13 mouse cellular contexts compared by ENCODE assay signal in genomic region chr14:74926899-74927571, GRCm38 (mm10). TPM values are rescaled to one million over a fixed set of nuclear protein-coding genes. Genes with fewer than 3 reads are reported as not detected.
DNase-seq lines count a peak whose midpoint lies in the region; ATAC-seq lines count a peak whose summit lies in the region.
"Had no signal": no experiment of that assay in that cellular context is flagged by ENCODE, and none has a peak within 500 bp of the region (broad histone marks: within the 10 kb centered on the region; RNA-seq: fewer than 3 reads in every experiment).

No protein-coding gene starts in this region.

- ATAC-seq in hindbrain, embryonic 13.5 days (ENCODE audit: low FRiP score), result no peak
- peak; percentile 55; the same call in 1 of the 2 replicates for ATAC-seq in neural tube, embryonic 12.5 days (ENCODE audit: low FRiP score, low read depth)
- ATAC-seq in limb, embryonic 13.5 days (ENCODE audit: low FRiP score, low read depth), result peak; percentile 80
- ATAC-seq: forebrain, embryonic 14.5 days had no signal

- H3K4me1 ChIP-seq in hindbrain, embryonic 10.5 days (replicated peaks), result peaks cover 13% of the 10 kb centered on the region
- H3K4me1 ChIP-seq in hindbrain, embryonic 13.5 days (replicated peaks), result peaks cover 24% of the 10 kb centered on the region
- peaks cover 14% of the 10 kb centered on the region; the same call in 1 of the 2 replicates for H3K4me1 ChIP-seq in neural tube, embryonic 12.5 days
- peaks cover 37% of the 10 kb centered on the region for H3K4me1 ChIP-seq in limb, embryonic 13.5 days

- no peak overlapping the region for H3K4me3 ChIP-seq in hindbrain, embryonic 10.5 days
- H3K4me3 ChIP-seq in hindbrain, embryonic 13.5 days, result no peak overlapping the region
- H3K4me3 ChIP-seq in neural tube, embryonic 12.5 days, result no peak overlapping the region
- H3K4me3 ChIP-seq in limb, embryonic 13.5 days, result no peak overlapping the region
- H3K4me3 ChIP-seq: heart, adult 2 months had no signal

- H3K9me3 ChIP-seq in hindbrain, embryonic 10.5 days, result no peaks in the 10 kb centered on the region
- H3K9me3 ChIP-seq in hindbrain, embryonic 13.5 days, result no peaks in the 10 kb centered on the region
- no peaks in the 10 kb centered on the region for H3K9me3 ChIP-seq in neural tube, embryonic 12.5 days
- H3K9me3 ChIP-seq in limb, embryonic 13.5 days, result 0 out of 2 replicates have a peak, but pooled peaks cover 5% of the 10 kb centered on the region

- peak; percentile 29 for DNase-seq in hindbrain, embryonic 10.5 days (ENCODE audit: low spot score)
- no peak for DNase-seq in neural tube, embryonic 10.5 days (ENCODE audit: extremely low spot score, low spot score)
- DNase-seq in frontal cortex, postnatal 36 days (ENCODE audit: low spot score in 2 of 2), result no peak
- no peak for DNase-seq in right cerebral cortex, postnatal 14 days
- no peak for DNase-seq in cerebellum, postnatal 36 days
- DNase-seq: adrenal gland, postnatal 25 days; cerebellum, adult 9-10 months; lung, postnatal 10 days had no signal

- no peaks in the 10 kb centered on the region for H3K36me3 ChIP-seq in hindbrain, embryonic 10.5 days
- H3K36me3 ChIP-seq in hindbrain, embryonic 13.5 days, result no peaks in the 10 kb centered on the region
- H3K36me3 ChIP-seq in neural tube, embryonic 12.5 days, result no peaks in the 10 kb centered on the region
- no peaks in the 10 kb centered on the region for H3K36me3 ChIP-seq in limb, embryonic 13.5 days

- no peak overlapping the region for H3K4me2 ChIP-seq in hindbrain, embryonic 13.5 days
- 0 out of 2 replicates have a peak overlapping the region, but pooled peaks have one; percentile 14 for H3K4me2 ChIP-seq in neural tube, embryonic 12.5 days (replicated peaks)
- H3K4me2 ChIP-seq in limb, embryonic 13.5 days (replicated peaks), result no peak overlapping the region

- 52% methylated on average over 11 of the region's 11 CpGs for WGBS in hindbrain, embryonic 10.5 days
- 38% methylated on average over 11 of the region's 11 CpGs for WGBS in hindbrain, embryonic 13.5 days
- 55% methylated on average over 11 of the region's 11 CpGs for WGBS in neural tube, embryonic 12.5 days
- 44% methylated on average over 11 of the region's 11 CpGs for WGBS in limb, embryonic 13.5 days

- no peak overlapping the region for H3K9ac ChIP-seq in hindbrain, embryonic 13.5 days
- no peak overlapping the region for H3K9ac ChIP-seq in neural tube, embryonic 12.5 days
- H3K9ac ChIP-seq in limb, embryonic 13.5 days, result no peak overlapping the region

- H3K27me3 ChIP-seq in hindbrain, embryonic 10.5 days (ENCODE audit: insufficient read depth, poor library complexity, severe bottlenecking), result no peaks in the 10 kb centered on the region
- H3K27me3 ChIP-seq in hindbrain, embryonic 13.5 days, result no peaks in the 10 kb centered on the region
- H3K27me3 ChIP-seq in neural tube, embryonic 12.5 days (replicated peaks), result no peaks in the 10 kb centered on the region
- H3K27me3 ChIP-seq in limb, embryonic 13.5 days, result peaks cover 7% of the 10 kb centered on the region; the same call in 1 of the 2 replicates

- H3K27ac ChIP-seq in hindbrain, embryonic 10.5 days, result peak overlapping the region; percentile 45; the same call in 1 of the 2 replicates
- no peak overlapping the region for H3K27ac ChIP-seq in hindbrain, embryonic 13.5 days
- no peak overlapping the region for H3K27ac ChIP-seq in neural tube, embryonic 12.5 days
- H3K27ac ChIP-seq in limb, embryonic 13.5 days, result no peak overlapping the region
- H3K27ac ChIP-seq: heart, adult 2 months had no signal

RNA-seq across cellular contexts. Expression of gene Lrch1, which starts 20.6 kb away (rescaled TPM):
- polyA plus RNA-seq in hindbrain, embryonic 10.5 days (2016; fragmentation: Nextera tagmentation; extraction: Ambion mirVana), result 6.8 and 8.2 TPM in 2 replicates
- 13.1 and 13.2 TPM in 2 replicates for polyA plus RNA-seq in hindbrain, embryonic 13.5 days (2015; fragmentation: Nextera tagmentation; extraction: Ambion mirVana)
- polyA plus RNA-seq in neural tube, embryonic 12.5 days (2016; fragmentation: Nextera tagmentation; extraction: Ambion mirVana), result 12.2 and 12.5 TPM in 2 replicates
- polyA plus RNA-seq in limb, embryonic 13.5 days (2015; fragmentation: Nextera tagmentation; extraction: Ambion mirVana), result 14.6 and 17.3 TPM in 2 replicates
